Comparison of ENCODE assay signal across 22 mouse cellular contexts in the genomic region with DNA sequence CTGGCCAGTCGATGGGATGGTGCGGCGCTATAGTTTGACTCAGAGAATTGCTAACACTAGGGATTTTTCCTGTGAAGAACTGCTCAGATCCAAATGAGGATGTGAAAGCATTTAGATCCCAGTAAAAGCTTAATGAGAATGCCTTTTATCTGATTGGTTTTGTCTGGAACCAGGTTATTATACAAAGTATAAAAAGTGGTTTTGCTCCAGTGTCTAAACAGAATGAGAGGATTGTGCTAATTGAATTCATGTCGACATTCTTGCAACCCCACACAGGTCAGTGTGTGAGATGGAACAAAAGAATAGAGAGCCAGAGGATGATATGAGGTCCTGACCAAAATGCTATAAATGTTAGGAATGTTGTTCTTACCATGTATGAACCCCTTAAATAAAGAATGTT. TPM values are rescaled to one million over a fixed set of nuclear protein-coding genes. Genes with fewer than 3 reads are reported as not detected.
DNase-seq lines count a peak whose midpoint lies in the region; ATAC-seq lines count a peak whose summit lies in the region.
"Had no signal": no experiment of that assay in that cellular context is flagged by ENCODE, and none has a peak within 500 bp of the region (broad histone marks: within the 10 kb centered on the region; RNA-seq: fewer than 3 reads in every experiment).

No protein-coding gene starts in this region.

- peak overlapping the region; percentile 53 for H3K27ac ChIP-seq in neural tube, embryonic 13.5 days (replicated peaks)
- H3K27ac ChIP-seq in neural tube, embryonic 15.5 days (replicated peaks) = no peak overlapping the region

- 71% methylated on average over 4 of the region's 4 CpGs for WGBS in neural tube, embryonic 13.5 days
- WGBS in neural tube, embryonic 15.5 days = 74% methylated on average over 4 of the region's 4 CpGs

- no peaks in the 10 kb centered on the region for H3K9me3 ChIP-seq in neural tube, embryonic 13.5 days
- no peaks in the 10 kb centered on the region for H3K9me3 ChIP-seq in neural tube, embryonic 15.5 days (replicated peaks)
- H3K9me3 ChIP-seq: G1E had no signal

- no peak overlapping the region for H3K4me3 ChIP-seq in neural tube, embryonic 13.5 days
- H3K4me3 ChIP-seq in neural tube, embryonic 15.5 days (replicated peaks) = no peak overlapping the region

- ATAC-seq in neural tube, embryonic 13.5 days (ENCODE audit: low read depth) = no peak
- no peak for ATAC-seq in neural tube, embryonic 15.5 days (ENCODE audit: low FRiP score)
- ATAC-seq: activated CD4-positive, CD25-positive, alpha-beta regulatory T cell, adult 4 months; CD4-positive, CD25-positive, alpha-beta regulatory T cell, adult 4 months; Patski had no signal

- intact Hi-C loops in heart, postnatal 25 days (cut with DNase I) = no loop called here

- DNase-seq in heart, adult 11 months = peak; percentile 52
- DNase-seq in heart, postnatal 25 days (ENCODE audit: low spot score) = no peak
- peak; percentile 91 for DNase-seq in Muller cell, postnatal 12 days (ENCODE audit: inconsistent ontology term)
- no peak for DNase-seq in lung, postnatal 36 days
- DNase-seq: adrenal gland, adult 2 months; adrenal gland, adult 8-10 months; adrenal gland, postnatal 10 days; adrenal gland, postnatal 14 days; adrenal gland, postnatal 25 days; adrenal gland, postnatal 36 days; B cell, adult 2 months; cerebellum, adult 11 months; cerebellum, adult 11-12 months; cerebellum, adult 18-20 months; cerebellum, adult 2 months had no signal

- H3K27me3 ChIP-seq in neural tube, embryonic 13.5 days = no peaks in the 10 kb centered on the region
- no peaks in the 10 kb centered on the region for H3K27me3 ChIP-seq in neural tube, embryonic 15.5 days (replicated peaks)
- H3K27me3 ChIP-seq: CH12.LX had no signal

- H3K9ac ChIP-seq in neural tube, embryonic 13.5 days = no peak overlapping the region
- no peak overlapping the region for H3K9ac ChIP-seq in neural tube, embryonic 15.5 days (replicated peaks)

- peaks cover 27% of the 10 kb centered on the region for H3K4me1 ChIP-seq in neural tube, embryonic 13.5 days (replicated peaks)
- H3K4me1 ChIP-seq in neural tube, embryonic 15.5 days = peaks cover 14% of the 10 kb centered on the region

- H3K4me2 ChIP-seq in neural tube, embryonic 13.5 days = no peak overlapping the region
- no peak overlapping the region for H3K4me2 ChIP-seq in neural tube, embryonic 15.5 days

- H3K36me3 ChIP-seq in neural tube, embryonic 13.5 days = no peaks in the 10 kb centered on the region
- no peaks in the 10 kb centered on the region for H3K36me3 ChIP-seq in neural tube, embryonic 15.5 days
- H3K36me3 ChIP-seq: G1E had no signal

RNA-seq across cellular contexts. Expression of a gene that starts 54.6 kb away (rescaled TPM):
- total RNA-seq in heart, postnatal 25 days (2021) = 10 to 100 TPM; 85.0 to 91.1 TPM
- polyA plus RNA-seq in neural tube, embryonic 13.5 days (2015; fragmentation: Nextera tagmentation; extraction: Ambion mirVana) = 72.7 and 76.8 TPM in 2 replicates
- polyA plus RNA-seq in neural tube, embryonic 15.5 days (2015; fragmentation: Nextera tagmentation; extraction: Ambion mirVana) = 57.2 and 62.7 TPM in 2 replicates

RNA-seq across cellular contexts. Expression of a gene that starts 55.5 kb away (rescaled TPM):
- 10 to 100 TPM; 14.8 to 15.3 TPM for total RNA-seq in heart, postnatal 25 days (2021)
- 25.6 and 26.7 TPM in 2 replicates for polyA plus RNA-seq in neural tube, embryonic 13.5 days (2015; fragmentation: Nextera tagmentation; extraction: Ambion mirVana)
- 22.4 and 24.9 TPM in 2 replicates for polyA plus RNA-seq in neural tube, embryonic 15.5 days (2015; fragmentation: Nextera tagmentation; extraction: Ambion mirVana)

Comparison
In these comparisons a context has a peak if more than half of its experiments do, and no peak if none do; other contexts are left out.
1. DNase-seq: peak in heart, adult 11 months (single experiment) and Muller cell, postnatal 12 days (single experiment); none in heart, postnatal 25 days (single experiment) and lung, postnatal 36 days (single experiment).